Mouse (Mus musculus) olfactory bulb, adult 2 months (tissue): Measurements from ENCODE around the gene Zfp644.

Source experiments
- CTCF ChIP-seq: fragments of 200-500 bp; IDR thresholded peaks from 2 replicates; pipeline ENCODE4 v1.5.1; 2012; ENCODE audit warnings: low read depth, mild to moderate bottlenecking, low read length, moderate library complexity; ENCODE audit not compliant: insufficient read depth
- POLR2A ChIP-seq: fragments of 200-500 bp; IDR thresholded peaks from 2 replicates; pipeline ENCODE4 v1.6.1; 2012; ENCODE audit warnings: mild to moderate bottlenecking, low read depth, low read length, moderate library complexity; ENCODE audit not compliant: insufficient read depth

- TF ChIP-seq CTCF, result no peak
- TF ChIP-seq POLR2A, result no peak
Observed at GRCm38 (mm10) chr5:106614570-106614969, 82.5 kb downstream of the Zfp644 start.
